8 mouse cellular contexts compared by ENCODE assay signal in the genomic region with DNA sequence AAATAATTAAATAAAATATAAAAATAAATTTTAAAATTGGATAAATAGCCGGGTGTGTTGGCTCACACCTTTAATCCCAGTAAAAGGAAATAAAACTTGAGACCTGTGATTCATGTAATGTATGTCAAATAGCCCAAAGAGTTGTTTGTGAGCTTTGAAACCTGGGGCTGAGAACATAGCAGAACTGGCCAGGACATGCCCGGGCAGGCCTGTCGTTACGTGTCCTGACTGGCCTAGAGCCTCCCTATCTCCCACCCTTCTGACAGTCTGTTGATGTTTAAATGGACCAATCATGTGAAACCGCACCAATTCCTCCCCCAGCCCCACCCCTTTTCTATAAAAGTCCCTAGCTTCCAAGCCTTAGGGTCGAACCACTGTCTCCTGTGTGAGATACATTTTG. TPM values are rescaled to one million over a fixed set of nuclear protein-coding genes. Genes with fewer than 3 reads are reported as not detected.
"Had no signal": no experiment of that assay in that cellular context is flagged by ENCODE, and none has a peak within 500 bp of the region (broad histone marks: within the 10 kb centered on the region; RNA-seq: fewer than 3 reads in every experiment).

No protein-coding gene starts in this region.

RNA-seq across cellular contexts. Expression of a gene that starts 56.5 kb away (rescaled TPM):
- total RNA-seq: left cerebral cortex, postnatal 10 days; left cerebral cortex, postnatal 14 days; left cerebral cortex, postnatal 25 days; left cerebral cortex, postnatal 36 days; left cerebral cortex, postnatal 4 days; midbrain, postnatal 0 days had no signal
- polyA plus RNA-seq: midbrain, embryonic 16.5 days; myocyte had no signal
